Mouse (Mus musculus) midbrain, embryonic 14.5 days (tissue): ENCODE measurements around the gene Bbc3. TPM values are rescaled to one million over a fixed set of nuclear protein-coding genes. Genes with fewer than 3 reads are reported as not detected.
A peak's percentile ranks its signal among the peaks of the same experiment; 100 is the strongest.
"Not testable (repeated sequence)": the region's sequence is repeated elsewhere in the genome, so short reads cannot be mapped to it uniquely, and the experiment has no call there.

Experiments used
- ATAC-seq: fragments of 200-750 bp; cut with Nextera tagmentation; 2 replicates; pipeline ENCODE4 v1.8.0; 2017; ENCODE audit warnings: moderate number of reproducible peaks, moderate library complexity; ENCODE audit not compliant: low FRiP score, low TSS enrichment
- DNase-seq: peaks from one replicate; pipeline ENCODE4 v3.0.0-alpha.2; 2015
- H3K27ac ChIP-seq: fragments of 300-500 bp; sonication (generic); replicated peaks from 2 replicates; pipeline ENCODE4 v1.5.1; 2014; ENCODE audit warnings: mild to moderate bottlenecking, low read depth, low read length, moderate library complexity
- H3K27me3 ChIP-seq: fragments of 300-500 bp; sonication (generic); 2 replicates; pipeline ENCODE4 v1.6.1; 2014; ENCODE audit warnings: low read length, control low read depth, mixed read lengths; ENCODE audit not compliant: control insufficient read depth, insufficient read depth
- H3K36me3 ChIP-seq: fragments of 300-500 bp; sonication (generic); 2 replicates; pipeline ENCODE4 v1.6.1; 2014; ENCODE audit warnings: low read length, control low read depth; ENCODE audit not compliant: control insufficient read depth, insufficient read depth
- H3K4me1 ChIP-seq: fragments of 300-500 bp; sonication (generic); 2 replicates; pipeline ENCODE4 v1.6.1; 2014; ENCODE audit warnings: mild to moderate bottlenecking, antibody characterized with exemption, low read length, control low read depth; ENCODE audit not compliant: control insufficient read depth, insufficient read depth
- H3K4me2 ChIP-seq: fragments of 300-500 bp; sonication (generic); 2 replicates; pipeline ENCODE4 v1.6.1; 2014; ENCODE audit warnings: mild to moderate bottlenecking, low read length, moderate library complexity
- H3K4me3 ChIP-seq: fragments of 300-500 bp; sonication (generic); replicated peaks from 2 replicates; pipeline ENCODE4 v1.5.1; 2014; ENCODE audit warnings: low read depth, low read length
- H3K9ac ChIP-seq: fragments of 300-500 bp; sonication (generic); replicated peaks from 2 replicates; pipeline ENCODE4 v1.6.1; 2014; ENCODE audit warnings: mild to moderate bottlenecking, low read length, moderate library complexity
- H3K9me3 ChIP-seq: fragments of 300-500 bp; sonication (generic); 2 replicates; pipeline ENCODE4 v1.6.1; 2016; ENCODE audit warnings: low read length, control low read depth, mixed read lengths; ENCODE audit not compliant: control insufficient read depth
- WGBS: fragments of 180-500 bp; shearing (Covaris S2); extraction: QIAGEN DNeasy Blood & Tissue Kit; methylation state at CpG from one replicate; pipeline ENCODE4 v1.1.7; 2014; 5-methylcytosine and 5-hydroxymethylcytosine counted together
- polyA plus RNA-seq: library from polyadenylated mRNA; unstranded; fragments of >200 nt; fragmentation: Nextera tagmentation; extraction: Ambion mirVana; gene quantifications from 2 replicates; pipeline ENCODE4 v1.2.1, GENCODE M21; 2014

Gene Bbc3
- polyA plus RNA-seq, 1 experiment from 2014 or later: 16.8 TPM

DNA sequence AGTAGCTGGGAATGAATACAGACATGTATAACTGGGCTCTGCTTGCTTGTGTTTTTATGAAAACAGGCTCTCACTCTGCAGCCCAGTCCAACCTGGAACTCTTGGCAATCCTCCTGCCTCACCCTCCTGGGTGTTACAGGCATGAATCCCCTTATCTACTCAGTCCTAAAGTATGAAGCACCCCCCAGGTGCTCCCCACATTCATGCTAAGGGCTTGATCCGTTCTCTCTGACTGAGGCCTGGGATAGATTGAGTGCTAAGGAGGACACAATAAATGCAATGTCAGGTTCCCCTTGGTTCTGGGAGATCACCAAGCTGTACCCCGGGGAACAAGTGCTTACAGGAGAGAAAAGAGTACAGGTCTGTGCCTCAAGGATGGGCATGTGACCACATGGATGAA, 10.6 kb upstream of the Bbc3 start:
- DNase-seq (no peak), ATAC-seq (no peak)
- Histone ChIP-seq H3K4me2 (peak overlapping the region; percentile 79; the same call in 1 of the 2 replicates), H3K4me3 (no peak overlapping the region), H3K27me3 (no peaks in the 10 kb centered on the region), H3K4me1 (peaks cover 19% of the 10 kb centered on the region), H3K9me3 (no peaks in the 10 kb centered on the region), H3K27ac (no peak overlapping the region), H3K36me3 (no peaks in the 10 kb centered on the region), H3K9ac (no peak overlapping the region)
- 61% methylated on average over 2 of the region's 2 CpGs for WGBS

DNA sequence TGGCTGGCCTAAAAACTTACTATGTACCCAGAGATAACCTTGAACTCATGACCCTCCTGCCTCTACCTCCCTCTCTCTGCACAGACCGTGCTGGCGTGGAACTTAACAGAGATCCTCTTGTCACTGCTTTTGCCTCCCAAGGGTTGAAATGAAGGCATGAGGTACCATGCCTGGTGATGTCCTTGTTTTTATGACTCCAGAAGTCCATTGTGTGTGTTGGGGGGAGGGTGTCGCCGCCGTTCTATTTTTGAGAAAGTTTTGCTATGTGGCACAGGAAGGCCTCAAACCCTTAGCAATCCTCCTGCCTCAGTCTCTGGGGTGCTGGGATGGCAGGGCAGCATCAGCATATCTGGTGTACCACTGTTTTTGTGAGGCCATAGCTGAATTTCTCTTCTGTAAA, 9.3 kb upstream of the Bbc3 start:
- H3K4me1 ChIP-seq: peaks cover 19% of the 10 kb centered on the region
- no peak for ATAC-seq
- H3K9me3 ChIP-seq: no peaks in the 10 kb centered on the region
- peak overlapping the region; percentile 83 for H3K4me2 ChIP-seq
- DNase-seq: no peak
- H3K27me3 ChIP-seq: no peaks in the 10 kb centered on the region
- peak overlapping the region; percentile 75 for H3K27ac ChIP-seq
- no peak overlapping the region for H3K9ac ChIP-seq
- WGBS: 79% methylated on average over 5 of the region's 5 CpGs
- peak overlapping the region; percentile 47 for H3K4me3 ChIP-seq
- H3K36me3 ChIP-seq: no peaks in the 10 kb centered on the region

DNA sequence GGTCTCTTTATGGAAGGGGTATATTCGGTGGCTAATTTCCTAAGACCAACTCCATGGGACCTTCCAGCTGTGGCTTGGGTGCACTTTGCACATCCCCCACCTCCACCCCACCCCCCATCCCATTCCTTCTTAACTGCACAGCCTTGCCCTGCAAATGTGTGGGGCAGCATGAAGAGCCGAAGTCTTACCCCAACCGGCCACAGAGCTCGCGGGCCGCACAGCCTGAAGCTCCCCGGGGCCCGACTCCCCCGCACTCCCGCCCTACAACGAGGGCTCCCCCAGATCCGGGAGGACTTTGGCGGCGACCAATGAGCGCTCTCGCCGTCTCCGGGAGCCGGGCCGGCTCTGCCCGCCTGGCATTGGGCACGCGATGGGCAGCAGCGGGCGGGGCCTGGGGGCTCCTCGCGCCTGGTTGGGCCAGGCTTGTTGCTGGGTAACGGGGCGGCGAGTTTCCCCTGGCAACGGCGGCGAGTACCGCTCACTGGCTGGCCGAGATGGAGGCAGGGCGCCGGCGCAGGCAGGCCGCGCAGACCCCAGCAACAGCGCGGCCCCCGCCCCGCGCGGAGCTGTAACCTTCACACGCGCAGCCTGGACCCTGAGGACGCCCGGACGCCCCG, 8.7 kb upstream of the Bbc3 start:
- DNase-seq (peak; percentile 97), ATAC-seq (peak; percentile 93)
- Histone ChIP-seq H3K4me3 (peak overlapping the region; percentile 47), H3K27me3 (no peaks in the 10 kb centered on the region), H3K9ac (peak overlapping the region; percentile 53; the same call in 1 of the 2 replicates), H3K27ac (peak overlapping the region; percentile 75), H3K36me3 (no peaks in the 10 kb centered on the region), H3K4me1 (peaks cover 19% of the 10 kb centered on the region), H3K4me2 (peak overlapping the region; percentile 83), H3K9me3 (no peaks in the 10 kb centered on the region)
- under 1% methylated on average over 52 of the region's 52 CpGs for WGBS

DNA sequence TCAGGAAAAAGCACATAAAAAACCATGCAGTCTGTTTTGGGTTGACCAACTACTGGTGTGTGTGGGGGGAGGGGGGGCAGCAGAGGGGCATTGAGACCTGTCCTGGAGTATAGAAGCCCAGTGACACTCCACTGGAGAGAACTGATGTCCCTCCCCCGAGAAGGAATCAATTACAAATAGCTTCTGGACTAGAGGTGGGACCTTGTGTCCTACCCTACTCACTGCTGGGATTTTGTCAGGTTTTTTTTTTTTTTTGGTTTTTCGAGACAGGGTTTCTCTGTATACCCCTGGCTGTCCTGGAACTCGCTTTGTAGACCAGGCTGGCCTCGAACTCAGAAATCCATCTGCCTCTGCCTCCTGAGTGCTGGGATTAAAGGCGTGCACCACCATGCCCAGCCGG, 1.1 kb upstream of the Bbc3 start:
- H3K27me3 ChIP-seq, DNase-seq, ATAC-seq, H3K4me2 ChIP-seq, H3K36me3 ChIP-seq, H3K9me3 ChIP-seq, H3K4me3 ChIP-seq, H3K27ac ChIP-seq, H3K9ac ChIP-seq: not testable (repeated sequence)
- 78% methylated on average over 6 of the region's 6 CpGs for WGBS
- H3K4me1 ChIP-seq: peaks cover 16% of the 10 kb centered on the region; the same call in 1 of the 2 replicates

DNA sequence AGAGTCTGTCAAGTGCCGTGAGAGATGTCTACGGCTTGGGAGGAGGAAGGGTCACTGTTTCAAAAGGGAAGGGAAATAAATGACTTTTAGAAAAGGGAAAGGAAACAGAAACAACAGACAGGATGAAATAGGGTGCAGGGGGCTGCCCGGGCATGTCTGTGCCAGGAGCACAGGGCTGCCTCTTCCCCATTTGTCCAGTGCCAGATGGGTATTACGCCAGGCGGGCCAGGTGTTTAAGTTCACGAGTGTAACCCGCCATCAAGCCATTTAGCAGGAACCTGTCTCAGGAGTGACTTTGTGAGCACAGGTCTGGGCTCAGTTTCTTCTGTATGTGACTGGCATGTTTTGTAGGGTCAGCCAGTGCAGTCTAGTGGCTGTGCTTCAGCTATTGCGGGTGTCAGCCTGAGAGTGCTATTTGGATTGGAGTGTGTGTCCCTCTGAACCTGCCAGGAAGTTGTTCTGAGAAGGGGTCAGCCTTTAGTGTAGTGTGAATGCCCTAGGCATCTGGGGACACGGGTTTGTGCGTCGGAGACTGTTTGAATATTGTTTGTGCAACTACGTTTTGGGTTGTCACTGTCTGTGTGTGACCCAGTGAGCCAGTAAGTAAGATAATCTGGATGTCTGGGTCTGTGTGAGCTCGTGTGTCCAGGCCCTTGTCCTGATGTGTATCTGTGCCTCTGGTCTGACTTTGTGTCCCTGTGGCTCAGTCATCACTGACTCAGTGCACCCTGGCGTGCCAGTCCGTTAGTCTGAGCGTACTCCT, 543 bp downstream of the Bbc3 start:
- H3K4me1 ChIP-seq: peaks cover 29% of the 10 kb centered on the region
- DNase-seq: no peak
- peak overlapping the region; percentile 97 for H3K4me2 ChIP-seq
- no peaks in the 10 kb centered on the region for H3K36me3 ChIP-seq
- 46% methylated on average over 16 of the region's 16 CpGs for WGBS
- H3K27ac ChIP-seq: peak overlapping the region; percentile 70; the same call in 1 of the 2 replicates
- H3K27me3 ChIP-seq: no peaks in the 10 kb centered on the region
- no peaks in the 10 kb centered on the region for H3K9me3 ChIP-seq
- H3K4me3 ChIP-seq: peak overlapping the region; percentile 67
- ATAC-seq: no peak
- peak overlapping the region; percentile 59 for H3K9ac ChIP-seq

DNA sequence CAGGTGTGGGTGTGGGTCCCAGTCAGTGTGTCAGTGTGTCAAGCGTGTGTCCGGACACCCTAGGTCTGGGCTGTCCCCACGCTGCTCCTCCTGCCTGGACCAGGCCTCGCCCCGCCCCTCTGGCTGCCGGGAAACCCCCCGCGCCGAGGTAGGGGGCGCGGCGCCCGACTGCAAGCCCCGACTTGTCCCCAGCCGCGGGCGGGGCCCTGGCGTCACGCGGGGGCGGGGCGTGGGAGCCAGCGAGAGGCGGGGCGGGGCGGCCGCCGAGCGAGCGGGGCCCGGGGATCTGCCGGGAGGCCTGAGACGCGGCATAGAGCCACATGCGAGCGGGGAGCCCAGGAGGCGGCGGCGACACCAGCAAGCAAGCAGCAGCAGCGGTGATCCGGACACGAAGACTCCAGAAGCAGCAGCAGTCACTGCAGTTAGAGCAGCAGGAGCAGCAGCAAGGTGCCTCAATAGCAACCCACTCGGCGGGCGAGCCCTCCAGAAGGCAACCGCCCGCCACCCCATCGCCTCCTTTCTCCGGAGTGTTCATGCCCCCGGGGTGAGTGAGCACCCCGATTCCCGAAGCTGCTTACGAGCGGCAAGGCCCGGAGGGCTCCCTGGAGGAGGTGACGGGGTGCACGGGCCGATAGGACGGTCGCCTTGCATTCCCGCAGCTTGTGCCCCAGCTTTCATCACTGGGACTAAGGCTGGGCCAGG, 1.3 kb downstream of the Bbc3 start:
- H3K4me3 ChIP-seq: peak overlapping the region; percentile 67
- H3K9ac ChIP-seq: peak overlapping the region; percentile 59
- ATAC-seq: peak; percentile 38
- no peaks in the 10 kb centered on the region for H3K27me3 ChIP-seq
- DNase-seq: peak; percentile 86
- peak overlapping the region; percentile 97 for H3K4me2 ChIP-seq
- WGBS: under 1% methylated on average over 60 of the region's 61 CpGs
- no peaks in the 10 kb centered on the region for H3K36me3 ChIP-seq
- H3K9me3 ChIP-seq: no peaks in the 10 kb centered on the region
- H3K27ac ChIP-seq: peak overlapping the region; percentile 70
- H3K4me1 ChIP-seq: peaks cover 32% of the 10 kb centered on the region

DNA sequence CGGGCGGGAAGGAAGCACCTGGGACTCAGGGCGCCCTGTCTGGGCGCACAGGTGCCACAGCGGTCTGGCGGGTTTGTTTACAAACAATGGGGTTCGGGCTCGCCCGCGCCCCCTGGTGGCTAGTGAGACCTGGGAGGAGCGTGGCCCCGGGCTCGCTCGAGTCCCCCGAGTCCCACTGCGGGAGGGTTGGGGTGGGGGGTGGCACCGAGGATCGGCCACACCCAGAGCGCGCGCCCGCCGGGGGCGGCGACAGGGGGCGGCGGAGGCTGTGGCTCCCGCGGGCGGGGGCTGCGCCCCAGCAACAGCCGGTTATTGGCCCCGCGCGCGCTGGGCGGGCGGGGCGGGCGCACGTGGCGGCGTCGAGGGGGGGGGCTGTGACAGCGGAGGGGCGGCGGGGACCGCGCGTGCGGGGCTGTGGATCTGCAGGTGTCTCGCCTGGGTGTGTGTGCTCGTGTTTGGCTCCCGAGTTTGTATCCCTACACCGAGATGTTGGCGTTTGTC, 1.9 kb downstream of the Bbc3 start:
- WGBS: under 1% methylated on average over 50 of the region's 56 CpGs
- Histone ChIP-seq H3K9me3 (no peaks in the 10 kb centered on the region), H3K9ac (peak overlapping the region; percentile 59), H3K4me1 (peaks cover 32% of the 10 kb centered on the region), H3K27ac (peak overlapping the region; percentile 70), H3K4me2 (peak overlapping the region; percentile 97), H3K36me3 (no peaks in the 10 kb centered on the region), H3K4me3 (peak overlapping the region; percentile 67), H3K27me3 (no peaks in the 10 kb centered on the region)
- peak; percentile 4; the same call in 1 of the 2 replicates for ATAC-seq
- peak; percentile 82 for DNase-seq

DNA sequence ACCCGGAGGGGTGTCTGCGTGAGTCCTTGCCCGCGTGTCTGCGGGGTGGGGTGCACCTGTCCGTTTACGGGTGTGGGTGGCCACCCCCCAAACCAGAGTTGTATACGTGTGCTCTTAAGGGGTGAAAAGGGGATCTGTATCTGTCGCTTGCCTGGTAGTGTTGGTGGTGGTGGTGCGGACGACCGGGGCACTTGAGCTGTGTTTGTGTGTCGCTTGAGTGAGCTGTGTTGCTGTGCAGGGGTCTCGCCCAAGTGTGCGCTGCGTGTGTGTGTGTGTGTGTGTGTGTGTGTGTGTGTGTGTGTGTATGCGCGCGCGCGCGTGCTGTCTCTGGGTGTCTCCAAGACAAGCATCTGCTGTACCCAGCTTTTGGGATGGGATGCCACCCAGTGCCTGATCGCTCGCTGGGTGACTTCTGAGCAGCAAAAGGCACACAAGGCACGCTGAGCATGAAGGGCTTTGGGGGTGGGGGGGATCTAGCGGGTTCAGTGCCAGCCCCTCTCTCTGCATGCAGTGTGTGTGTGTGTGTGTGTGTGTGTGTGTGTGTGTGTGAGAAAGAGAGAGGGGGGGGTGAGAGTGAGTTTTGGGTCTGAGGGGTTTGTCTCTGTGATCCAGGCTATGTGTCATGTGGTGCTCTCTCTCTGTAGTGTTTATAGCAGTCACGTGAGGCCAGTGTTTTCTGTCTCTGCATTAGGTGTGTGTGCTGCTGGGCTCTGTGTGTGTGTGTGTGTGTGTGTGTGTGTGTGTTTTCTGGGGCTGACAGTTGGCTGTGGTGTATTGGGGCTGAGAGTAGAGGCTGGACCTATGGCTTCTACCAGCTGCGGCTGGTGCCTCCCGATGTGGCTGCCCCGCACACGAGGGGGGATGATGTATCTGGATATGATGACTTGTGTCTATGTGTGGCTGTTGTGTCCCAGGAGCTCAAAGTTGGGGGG, 2.6 kb downstream of the Bbc3 start:
- Histone ChIP-seq H3K4me2 (peak overlapping the region; percentile 97), H3K4me1 (peaks cover 32% of the 10 kb centered on the region), H3K36me3 (no peaks in the 10 kb centered on the region), H3K27me3 (no peaks in the 10 kb centered on the region), H3K4me3 (peak overlapping the region; percentile 67), H3K27ac (peak overlapping the region; percentile 70), H3K9ac (peak overlapping the region; percentile 59), H3K9me3 (no peaks in the 10 kb centered on the region)
- WGBS: 1% methylated on average over 31 of the region's 31 CpGs
- ATAC-seq (peak; percentile 3), DNase-seq (peak; percentile 62)
